ENCODE assay signal across 24 mouse cellular contexts in genomic region chr6:129041470-129041869, GRCm38 (mm10). TPM values are rescaled to one million over a fixed set of nuclear protein-coding genes. Genes with fewer than 3 reads are reported as not detected.
DNase-seq lines count a peak whose midpoint lies in the region; ATAC-seq lines count a peak whose summit lies in the region.
"Had no signal": no experiment of that assay in that cellular context is flagged by ENCODE, and none has a peak within 500 bp of the region (broad histone marks: within the 10 kb centered on the region; RNA-seq: fewer than 3 reads in every experiment).

No protein-coding gene starts in this region.

- no peak overlapping the region for H3K4me2 ChIP-seq in embryonic facial prominence, embryonic 14.5 days (ENCODE audit: low read depth, low read length)
- H3K4me2 ChIP-seq in midbrain, embryonic 11.5 days, result no peak overlapping the region
- no peak overlapping the region for H3K4me2 ChIP-seq in midbrain, embryonic 15.5 days
- no peak overlapping the region for H3K4me2 ChIP-seq in embryonic facial prominence, embryonic 15.5 days (replicated peaks)
- H3K4me2 ChIP-seq: embryonic facial prominence, embryonic 12.5 days; forebrain, embryonic 13.5 days; forebrain, embryonic 15.5 days had no signal

- H3K27ac ChIP-seq in embryonic facial prominence, embryonic 14.5 days (replicated peaks; ENCODE audit: low read depth, low read length), result no peak overlapping the region
- no peak overlapping the region for H3K27ac ChIP-seq in embryonic facial prominence, embryonic 10.5 days (replicated peaks)
- H3K27ac ChIP-seq in midbrain, embryonic 11.5 days (ENCODE audit: low read depth, low read length), result no peak overlapping the region
- H3K27ac ChIP-seq in midbrain, embryonic 15.5 days, result no peak overlapping the region
- no peak overlapping the region for H3K27ac ChIP-seq in embryonic facial prominence, embryonic 15.5 days (replicated peaks)
- H3K27ac ChIP-seq: embryonic facial prominence, embryonic 12.5 days; forebrain, embryonic 13.5 days; forebrain, embryonic 15.5 days had no signal

- 0 out of 2 replicates have a peak, but pooled peaks have one; percentile 18 for ATAC-seq in embryonic facial prominence, embryonic 14.5 days (ENCODE audit: low read depth)
- no peak for ATAC-seq in midbrain, embryonic 11.5 days (ENCODE audit: low FRiP score)
- ATAC-seq in midbrain, embryonic 15.5 days (replicated peaks), result no peak
- peak; percentile 69; the same call in 1 of the 2 replicates for ATAC-seq in embryonic facial prominence, embryonic 15.5 days (ENCODE audit: insufficient number of reproducible peaks, low FRiP score, low TSS enrichment, low read depth)
- ATAC-seq: forebrain, embryonic 13.5 days; forebrain, embryonic 15.5 days; forebrain, postnatal 0 days had no signal

- no peaks in the 10 kb centered on the region for H3K4me1 ChIP-seq in embryonic facial prominence, embryonic 14.5 days (ENCODE audit: control insufficient read depth, insufficient read depth, low read length)
- H3K4me1 ChIP-seq in embryonic facial prominence, embryonic 10.5 days, result no peaks in the 10 kb centered on the region
- no peaks in the 10 kb centered on the region for H3K4me1 ChIP-seq in midbrain, embryonic 11.5 days (ENCODE audit: control insufficient read depth, insufficient read depth, low read length)
- no peaks in the 10 kb centered on the region for H3K4me1 ChIP-seq in midbrain, embryonic 15.5 days
- no peaks in the 10 kb centered on the region for H3K4me1 ChIP-seq in embryonic facial prominence, embryonic 15.5 days
- H3K4me1 ChIP-seq: embryonic facial prominence, embryonic 12.5 days; forebrain, embryonic 13.5 days; forebrain, embryonic 15.5 days had no signal

- H3K9ac ChIP-seq in embryonic facial prominence, embryonic 14.5 days (ENCODE audit: low read depth, low read length), result no peak overlapping the region
- H3K9ac ChIP-seq in midbrain, embryonic 11.5 days (ENCODE audit: low read length), result no peak overlapping the region
- H3K9ac ChIP-seq in midbrain, embryonic 15.5 days, result no peak overlapping the region
- H3K9ac ChIP-seq in embryonic facial prominence, embryonic 15.5 days, result no peak overlapping the region
- H3K9ac ChIP-seq: embryonic facial prominence, embryonic 12.5 days; forebrain, embryonic 13.5 days; forebrain, embryonic 15.5 days; forebrain, postnatal 0 days had no signal

- H3K4me3 ChIP-seq in embryonic facial prominence, embryonic 14.5 days (ENCODE audit: low read depth, low read length), result no peak overlapping the region
- no peak overlapping the region for H3K4me3 ChIP-seq in embryonic facial prominence, embryonic 10.5 days
- no peak overlapping the region for H3K4me3 ChIP-seq in midbrain, embryonic 11.5 days (ENCODE audit: low read depth, low read length)
- no peak overlapping the region for H3K4me3 ChIP-seq in midbrain, embryonic 15.5 days
- H3K4me3 ChIP-seq in embryonic facial prominence, embryonic 15.5 days (replicated peaks), result no peak overlapping the region
- H3K4me3 ChIP-seq: embryonic facial prominence, embryonic 12.5 days; forebrain, embryonic 13.5 days; forebrain, embryonic 15.5 days had no signal

- no peaks in the 10 kb centered on the region for H3K9me3 ChIP-seq in embryonic facial prominence, embryonic 14.5 days (ENCODE audit: control insufficient read depth, low read length)
- no peaks in the 10 kb centered on the region for H3K9me3 ChIP-seq in embryonic facial prominence, embryonic 10.5 days
- H3K9me3 ChIP-seq in midbrain, embryonic 11.5 days (ENCODE audit: control insufficient read depth, low read length), result no peaks in the 10 kb centered on the region
- no peaks in the 10 kb centered on the region for H3K9me3 ChIP-seq in midbrain, embryonic 15.5 days
- H3K9me3 ChIP-seq in embryonic facial prominence, embryonic 15.5 days (replicated peaks), result no peaks in the 10 kb centered on the region
- H3K9me3 ChIP-seq: embryonic facial prominence, embryonic 12.5 days; forebrain, embryonic 13.5 days; forebrain, embryonic 15.5 days had no signal

- H3K36me3 ChIP-seq in embryonic facial prominence, embryonic 14.5 days (ENCODE audit: control insufficient read depth, insufficient read depth, low read length), result no peaks in the 10 kb centered on the region
- no peaks in the 10 kb centered on the region for H3K36me3 ChIP-seq in embryonic facial prominence, embryonic 10.5 days (replicated peaks)
- H3K36me3 ChIP-seq in midbrain, embryonic 11.5 days (ENCODE audit: control insufficient read depth, insufficient read depth, low read length), result no peaks in the 10 kb centered on the region
- H3K36me3 ChIP-seq in midbrain, embryonic 15.5 days (replicated peaks), result no peaks in the 10 kb centered on the region
- H3K36me3 ChIP-seq in embryonic facial prominence, embryonic 15.5 days, result no peaks in the 10 kb centered on the region
- H3K36me3 ChIP-seq: embryonic facial prominence, embryonic 12.5 days; forebrain, embryonic 15.5 days; G1E had no signal

- WGBS in embryonic facial prominence, embryonic 14.5 days, result 80% methylated on average over 2 of the region's 2 CpGs
- 92% methylated on average over 2 of the region's 2 CpGs for WGBS in embryonic facial prominence, embryonic 10.5 days
- WGBS in midbrain, embryonic 11.5 days, result 98% methylated on average over 2 of the region's 2 CpGs
- 98% methylated on average over 2 of the region's 2 CpGs for WGBS in midbrain, embryonic 15.5 days
- WGBS in embryonic facial prominence, embryonic 15.5 days, result 82% methylated on average over 2 of the region's 2 CpGs

- DNase-seq in embryonic facial prominence, embryonic 14.5 days (ENCODE audit: low spot score), result peak; percentile 32
- DNase-seq in embryonic facial prominence, embryonic 10.5 days (ENCODE audit: low spot score), result no peak
- DNase-seq in midbrain, embryonic 11.5 days (ENCODE audit: low spot score, missing footprints), result peak; percentile 68
- no peak for DNase-seq in kidney, adult 18-20 months
- DNase-seq: adrenal gland, adult 2 months; adrenal gland, postnatal 10 days; adrenal gland, postnatal 25 days; B cell, adult 2 months; cerebellum, adult 11 months; cerebellum, adult 18-20 months; cerebellum, adult 8-10 months; cerebellum, adult 9-11 months; cerebellum, postnatal 14 days; cerebellum, postnatal 36 days; embryo, embryonic 11 days; forebrain, postnatal 0 days had no signal

- H3K27me3 ChIP-seq in embryonic facial prominence, embryonic 14.5 days (replicated peaks; ENCODE audit: control insufficient read depth, insufficient read depth, low read length), result no peaks in the 10 kb centered on the region
- H3K27me3 ChIP-seq in embryonic facial prominence, embryonic 10.5 days (replicated peaks; ENCODE audit: low read depth, poor library complexity, severe bottlenecking), result no peaks in the 10 kb centered on the region
- no peaks in the 10 kb centered on the region for H3K27me3 ChIP-seq in midbrain, embryonic 11.5 days (ENCODE audit: control insufficient read depth, insufficient read depth, low read length)
- H3K27me3 ChIP-seq in midbrain, embryonic 15.5 days (replicated peaks), result no peaks in the 10 kb centered on the region
- no peaks in the 10 kb centered on the region for H3K27me3 ChIP-seq in embryonic facial prominence, embryonic 15.5 days
- H3K27me3 ChIP-seq: embryonic facial prominence, embryonic 12.5 days; forebrain, embryonic 13.5 days; forebrain, embryonic 15.5 days had no signal

RNA-seq across cellular contexts. Expression of gene Klrb1f, which starts 4.2 kb away (rescaled TPM):
- 0.51 and 0.80 TPM in 2 replicates for polyA plus RNA-seq in embryonic facial prominence, embryonic 14.5 days (2014; fragmentation: Nextera tagmentation; extraction: Ambion mirVana)
- 0.11 TPM in 1 of 2 replicates, not detected in the other for polyA plus RNA-seq in embryonic facial prominence, embryonic 10.5 days (2016; fragmentation: Nextera tagmentation; extraction: Ambion mirVana)
- polyA plus RNA-seq in midbrain, embryonic 11.5 days (2014; fragmentation: Nextera tagmentation; extraction: Ambion mirVana), result 0.23 and 0.28 TPM in 2 replicates
- 0.55 and 0.81 TPM in 2 replicates for polyA plus RNA-seq in midbrain, embryonic 15.5 days (2015; fragmentation: Nextera tagmentation; extraction: Ambion mirVana)
- polyA plus RNA-seq in embryonic facial prominence, embryonic 15.5 days (2015; fragmentation: Nextera tagmentation; extraction: Ambion mirVana), result 0.39 TPM in 1 of 2 replicates, not detected in the other
- polyA plus RNA-seq: adrenal gland, adult 2 months; forebrain, embryonic 11.5 days; forebrain, embryonic 13.5 days; G1E had no signal

RNA-seq across cellular contexts. Expression of gene Clec2e, which starts 59.2 kb away (rescaled TPM):
- polyA plus RNA-seq in embryonic facial prominence, embryonic 14.5 days (2014; fragmentation: Nextera tagmentation; extraction: Ambion mirVana), result 0.18 TPM in 2 replicates
- polyA plus RNA-seq in embryonic facial prominence, embryonic 10.5 days (2016; fragmentation: Nextera tagmentation; extraction: Ambion mirVana), result not detected in 2 replicates
- not detected in 2 replicates for polyA plus RNA-seq in midbrain, embryonic 11.5 days (2014; fragmentation: Nextera tagmentation; extraction: Ambion mirVana)
- polyA plus RNA-seq in midbrain, embryonic 15.5 days (2015; fragmentation: Nextera tagmentation; extraction: Ambion mirVana), result not detected in 2 replicates
- not detected in 2 replicates for polyA plus RNA-seq in embryonic facial prominence, embryonic 15.5 days (2015; fragmentation: Nextera tagmentation; extraction: Ambion mirVana)
- polyA plus RNA-seq: adrenal gland, adult 2 months; brain, embryonic 14.5 days; embryonic facial prominence, embryonic 12.5 days; forebrain, embryonic 11.5 days; forebrain, embryonic 13.5 days; forebrain, embryonic 15.5 days; forebrain, postnatal 0 days; G1E had no signal

Comparison
In these comparisons a context has a peak if more than half of its experiments do, and no peak if none do; other contexts are left out.
1. DNase-seq: peak in embryonic facial prominence, embryonic 14.5 days (single experiment) and midbrain, embryonic 11.5 days (single experiment); none in embryonic facial prominence, embryonic 10.5 days (single experiment) and kidney, adult 18-20 months (single experiment).
2. ATAC-seq: peak in embryonic facial prominence, embryonic 14.5 days (single experiment) and embryonic facial prominence, embryonic 15.5 days (single experiment); none in midbrain, embryonic 11.5 days (single experiment) and midbrain, embryonic 15.5 days (single experiment).